Mouse (Mus musculus) kidney, embryonic 14.5 days (tissue): Measurements from ENCODE around the gene Tspan11. TPM values are rescaled to one million over a fixed set of nuclear protein-coding genes. Genes with fewer than 3 reads are reported as not detected.

Source experiments
- ATAC-seq: fragments of 200-750 bp; cut with Nextera tagmentation; 2 replicates; pipeline ENCODE4 v1.8.0; 2017; ENCODE audit warnings: moderate number of reproducible peaks, mild to moderate bottlenecking, moderate TSS enrichment, moderate library complexity; ENCODE audit not compliant: low FRiP score, low TSS enrichment
- H3K27ac ChIP-seq: fragments of 300-500 bp; sonication (generic); 2 replicates; pipeline ENCODE4 v1.5.1; 2014; ENCODE audit warnings: low read depth, mild to moderate bottlenecking, low read length, moderate library complexity, mixed read lengths
- H3K27me3 ChIP-seq: fragments of 300-500 bp; sonication (generic); 2 replicates; pipeline ENCODE4 v1.6.1; 2014; ENCODE audit warnings: mild to moderate bottlenecking, low read length; ENCODE audit not compliant: control insufficient read depth, insufficient read depth
- H3K36me3 ChIP-seq: fragments of 300-500 bp; sonication (generic); 2 replicates; pipeline ENCODE4 v1.6.1; 2014; ENCODE audit warnings: low read length, mixed read lengths; ENCODE audit not compliant: control insufficient read depth, insufficient read depth
- H3K4me1 ChIP-seq: fragments of 300-500 bp; sonication (generic); 2 replicates; pipeline ENCODE4 v1.6.1; 2014; ENCODE audit warnings: low read length, mixed read lengths; ENCODE audit not compliant: control insufficient read depth, insufficient read depth
- H3K4me2 ChIP-seq: fragments of 300-500 bp; sonication (generic); replicated peaks from 2 replicates; pipeline ENCODE4 v1.6.1; 2014; ENCODE audit warnings: low read depth, mild to moderate bottlenecking, low read length
- H3K4me3 ChIP-seq: fragments of 300-500 bp; sonication (generic); 2 replicates; pipeline ENCODE4 v1.5.1; 2014; ENCODE audit warnings: mild to moderate bottlenecking, low read length
- H3K9ac ChIP-seq: fragments of 300-500 bp; sonication (generic); 2 replicates; pipeline ENCODE4 v1.6.1; 2014; ENCODE audit warnings: low read depth, mild to moderate bottlenecking, low read length, moderate library complexity
- H3K9me3 ChIP-seq: fragments of 300-500 bp; sonication (generic); 2 replicates; pipeline ENCODE4 v1.6.1; 2016; ENCODE audit warnings: low read length; ENCODE audit not compliant: control insufficient read depth
- WGBS: fragments of 180-500 bp; shearing (Covaris S2); extraction: QIAGEN DNeasy Blood & Tissue Kit; methylation state at CpG from one replicate; pipeline ENCODE4 v1.1.7; 2014; 5-methylcytosine and 5-hydroxymethylcytosine counted together
- polyA plus RNA-seq: library from polyadenylated mRNA; unstranded; fragments of >200 nt; fragmentation: Nextera tagmentation; extraction: Ambion mirVana; gene quantifications from 2 replicates; pipeline ENCODE4 v1.2.1, GENCODE M21; 2014

The Tspan11 gene
- 5.0 and 5.8 TPM in 2 replicates for polyA plus RNA-seq

- Histone ChIP-seq H3K4me3 (peak within 1 kb of the TSS; percentile 50), H3K36me3 (no peaks in the 10 kb centered on the region), H3K4me1 (peaks cover 19% of the 10 kb centered on the region), H3K9me3 (no peaks in the 10 kb centered on the region), H3K27ac (0 out of 2 replicates have a peak within 1 kb of the TSS, but pooled peaks have one; percentile 24), H3K27me3 (0 out of 2 replicates have a peak, but pooled peaks cover 2% of the 10 kb centered on the region), H3K9ac (peak within 1 kb of the TSS; percentile 69), H3K4me2 (peak within 1 kb of the TSS; percentile 92)
- ATAC-seq = peak; percentile 72
- WGBS = 2% methylated on average over 35 of the region's 36 CpGs
Measured at GRCm38 (mm10) chr6:127887511-127888421, at the start of gene Tspan11. Gene Tspan11 (plus strand): TSS chr6:127887589.

GRCm38 (mm10) chr6:127837910-127838309 lies 49.5 kb upstream of the Tspan11 start:
- H3K4me1 ChIP-seq = no peaks in the 10 kb centered on the region
- no peak overlapping the region for H3K27ac ChIP-seq
- no peaks in the 10 kb centered on the region for H3K27me3 ChIP-seq
- no peak overlapping the region for H3K4me3 ChIP-seq
- H3K4me2 ChIP-seq = no peak overlapping the region
- H3K9ac ChIP-seq = no peak overlapping the region
- WGBS = 93% methylated on average over 4 of the region's 4 CpGs
- H3K9me3 ChIP-seq = no peaks in the 10 kb centered on the region
- no peak for ATAC-seq
- H3K36me3 ChIP-seq = no peaks in the 10 kb centered on the region

GRCm38 (mm10) chr6:127839538-127839937 lies 47.9 kb upstream of the Tspan11 start:
- H3K4me1 ChIP-seq = no peaks in the 10 kb centered on the region

GRCm38 (mm10) chr6:127840171-127840570 lies 47.2 kb upstream of the Tspan11 start:
- H3K9me3 ChIP-seq = no peaks in the 10 kb centered on the region
- 70% methylated on average over 7 of the region's 7 CpGs for WGBS
- no peak overlapping the region for H3K9ac ChIP-seq
- H3K4me1 ChIP-seq = no peaks in the 10 kb centered on the region
- H3K27ac ChIP-seq = no peak overlapping the region
- no peaks in the 10 kb centered on the region for H3K36me3 ChIP-seq
- no peaks in the 10 kb centered on the region for H3K27me3 ChIP-seq
- no peak overlapping the region for H3K4me2 ChIP-seq
- no peak for ATAC-seq
- H3K4me3 ChIP-seq = no peak overlapping the region

More at GRCm38 (mm10) chr6:127839538-127839937, 47.9 kb upstream of the Tspan11 start:
- ATAC-seq = no peak
- Histone ChIP-seq H3K27ac (no peak overlapping the region), H3K36me3 (no peaks in the 10 kb centered on the region), H3K9ac (no peak overlapping the region), H3K27me3 (no peaks in the 10 kb centered on the region), H3K4me2 (no peak overlapping the region), H3K9me3 (no peaks in the 10 kb centered on the region), H3K4me3 (no peak overlapping the region)
- 91% methylated on average over 2 of the region's 2 CpGs for WGBS

GRCm38 (mm10) chr6:127841326-127841725 lies 46.1 kb upstream of the Tspan11 start:
- Histone ChIP-seq H3K4me2 (no peak overlapping the region), H3K27me3 (no peaks in the 10 kb centered on the region), H3K27ac (no peak overlapping the region), H3K4me3 (no peak overlapping the region), H3K4me1 (no peaks in the 10 kb centered on the region), H3K9ac (no peak overlapping the region), H3K36me3 (no peaks in the 10 kb centered on the region), H3K9me3 (no peaks in the 10 kb centered on the region)
- 67% methylated on average over 7 of the region's 7 CpGs for whole genome bisulfite sequencing
- no peak for ATAC-seq

GRCm38 (mm10) chr6:127846521-127846920 lies 40.9 kb upstream of the Tspan11 start:
- no peak overlapping the region for H3K4me3 ChIP-seq
- H3K9ac ChIP-seq = no peak overlapping the region
- no peak for ATAC-seq
- no peaks in the 10 kb centered on the region for H3K36me3 ChIP-seq
- H3K9me3 ChIP-seq = no peaks in the 10 kb centered on the region
- 68% methylated on average over 6 of the region's 6 CpGs for WGBS
- no peaks in the 10 kb centered on the region for H3K4me1 ChIP-seq
- no peak overlapping the region for H3K4me2 ChIP-seq
- H3K27me3 ChIP-seq = no peaks in the 10 kb centered on the region
- H3K27ac ChIP-seq = no peak overlapping the region

GRCm38 (mm10) chr6:127849496-127849895 lies 37.9 kb upstream of the Tspan11 start:
- WGBS = 83% methylated on average over 6 of the region's 6 CpGs
- Histone ChIP-seq H3K36me3 (no peaks in the 10 kb centered on the region), H3K27me3 (no peaks in the 10 kb centered on the region), H3K9ac (no peak overlapping the region), H3K9me3 (no peaks in the 10 kb centered on the region), H3K27ac (no peak overlapping the region), H3K4me1 (no peaks in the 10 kb centered on the region; the same call in 1 of the 2 replicates), H3K4me2 (no peak overlapping the region), H3K4me3 (no peak overlapping the region)
- no peak for ATAC-seq

GRCm38 (mm10) chr6:127851611-127852010 lies 35.8 kb upstream of the Tspan11 start:
- no peak for ATAC-seq

GRCm38 (mm10) chr6:127853241-127853640 lies 34.1 kb upstream of the Tspan11 start:
- H3K9me3 ChIP-seq = no peaks in the 10 kb centered on the region
- ATAC-seq = no peak
- no peaks in the 10 kb centered on the region for H3K27me3 ChIP-seq
- H3K36me3 ChIP-seq = no peaks in the 10 kb centered on the region
- no peak overlapping the region for H3K4me2 ChIP-seq
- 97% methylated on average over 7 of the region's 7 CpGs for WGBS
- H3K9ac ChIP-seq = no peak overlapping the region
- H3K4me3 ChIP-seq = no peak overlapping the region
- H3K4me1 ChIP-seq = no peaks in the 10 kb centered on the region; the same call in 1 of the 2 replicates
- H3K27ac ChIP-seq = no peak overlapping the region

More at GRCm38 (mm10) chr6:127851611-127852010, 35.8 kb upstream of the Tspan11 start:
- no peaks in the 10 kb centered on the region for H3K27me3 ChIP-seq
- no peak overlapping the region for H3K4me2 ChIP-seq
- no peak overlapping the region for H3K4me3 ChIP-seq
- no peak overlapping the region for H3K27ac ChIP-seq
- H3K4me1 ChIP-seq = no peaks in the 10 kb centered on the region; the same call in 1 of the 2 replicates
- 90% methylated on average over 4 of the region's 4 CpGs for WGBS
- no peaks in the 10 kb centered on the region for H3K36me3 ChIP-seq
- H3K9ac ChIP-seq = no peak overlapping the region
- H3K9me3 ChIP-seq = no peaks in the 10 kb centered on the region
